Mouse (Mus musculus) urinary bladder, postnatal 14 days (tissue): Measurements from ENCODE around the gene Amigo1.
"Not testable (repeated sequence)": the region's sequence is repeated elsewhere in the genome, so short reads cannot be mapped to it uniquely, and the experiment has no call there.

Experiments
- DNase-seq: peaks from one replicate; pipeline ENCODE4 v3.0.0; 2021; ENCODE audit warnings: low spot score

The Amigo1 gene

DNA sequence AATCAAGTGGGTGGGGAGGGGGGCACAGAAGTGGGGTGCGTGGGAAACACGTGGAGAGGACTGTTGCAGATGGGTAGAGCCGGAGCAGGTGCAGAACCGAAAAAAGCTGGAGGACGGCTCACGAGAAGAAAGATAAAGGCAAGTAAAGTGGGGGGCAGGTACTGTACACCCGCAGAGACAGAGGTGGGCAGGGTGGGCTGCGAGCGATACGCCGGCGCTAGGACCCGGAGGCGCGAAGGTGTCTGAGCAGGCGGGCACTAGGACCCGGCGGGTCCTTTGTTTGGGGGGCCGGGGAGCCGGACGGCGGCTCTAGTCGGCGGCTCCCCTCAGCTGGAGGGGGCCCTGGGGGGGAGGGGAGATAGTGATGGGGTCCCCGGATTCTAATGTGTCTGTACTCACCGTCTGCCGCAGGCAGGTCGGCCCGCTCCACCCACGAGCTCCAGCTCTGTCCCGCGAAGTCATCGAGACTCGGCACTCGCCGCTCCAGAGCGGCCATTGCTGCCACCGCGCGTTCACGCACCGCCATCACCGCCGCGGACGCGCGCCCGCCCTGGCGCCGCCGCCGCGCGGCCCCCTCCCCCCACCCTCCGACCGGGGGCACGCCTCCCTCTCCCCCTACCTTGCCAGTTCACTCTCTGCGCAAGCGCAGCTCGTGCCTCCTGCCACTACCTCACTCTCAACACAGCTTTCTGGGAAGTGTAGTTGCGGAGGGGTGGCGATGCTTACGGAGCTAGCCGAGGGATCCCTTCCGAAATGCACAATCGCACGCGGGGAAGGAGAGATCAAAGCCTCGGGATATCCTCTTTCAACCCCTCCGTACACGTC, 24.0 kb downstream of the Amigo1 start:
- DNase-seq: peak; percentile 94

DNA sequence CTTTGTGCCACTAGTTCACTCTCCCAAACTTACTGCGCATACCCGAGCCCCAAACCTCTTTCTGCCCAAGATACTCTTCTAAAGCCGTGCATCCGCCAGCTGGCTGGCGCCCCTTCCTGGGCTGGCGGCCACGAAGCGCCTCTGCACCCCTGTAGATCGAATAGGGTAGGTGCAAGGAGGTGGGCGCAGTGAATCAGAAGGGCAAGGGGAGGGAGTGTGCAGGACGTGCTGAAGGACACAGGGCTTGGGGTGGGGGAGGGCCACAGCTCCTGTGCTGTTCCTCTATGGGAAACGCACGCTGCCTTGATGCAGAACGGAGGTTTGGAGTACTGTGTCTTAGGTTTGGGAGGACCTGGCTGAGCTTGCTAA, 24.6 kb downstream of the Amigo1 start, which contains the start of gene Atxn7l2:
Gene Atxn7l2, minus strand, starts transcription at position 164 of the 369 bp plus-strand sequence.
- DNase-seq: no peak

DNA sequence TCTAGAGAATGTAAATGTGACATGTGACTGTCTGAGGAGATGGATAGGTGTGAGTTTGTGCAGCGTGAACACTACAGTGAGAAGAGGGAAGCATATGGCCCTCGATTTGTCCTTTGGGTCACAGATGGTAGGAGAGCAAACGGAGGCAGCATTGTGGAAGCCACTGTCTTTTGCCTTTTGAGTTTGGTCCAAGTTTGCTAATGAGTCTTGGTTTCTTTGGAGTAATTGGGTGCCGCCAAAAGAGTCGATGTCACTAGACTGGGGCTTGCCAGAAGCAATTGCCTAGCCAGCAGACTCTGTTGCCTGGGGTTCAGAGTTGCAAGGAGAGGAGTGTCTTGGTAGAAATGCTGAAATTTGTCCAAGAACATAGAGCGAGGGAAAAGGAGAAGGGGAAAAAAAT, 25.7 kb downstream of the Amigo1 start:
- DNase-seq: no peak

DNA sequence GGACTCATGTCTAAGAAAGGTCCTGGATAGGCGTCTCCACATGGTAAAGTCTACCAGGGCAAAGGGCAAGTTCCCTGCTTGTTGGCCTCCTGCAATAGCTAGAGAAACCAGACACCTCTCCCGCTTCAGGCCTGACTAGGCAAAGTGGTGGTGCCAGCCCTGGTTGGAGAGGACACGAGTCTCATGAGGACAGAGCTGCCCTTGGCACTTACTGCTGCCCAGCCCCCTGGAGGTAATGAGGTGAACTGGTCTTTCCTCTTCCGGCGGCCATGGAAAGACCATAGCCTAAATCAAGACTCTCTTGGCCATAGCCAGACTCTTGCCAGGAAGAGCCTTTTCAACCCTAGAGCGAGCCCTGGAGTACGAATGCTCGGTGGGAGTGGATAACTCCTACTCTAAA, 26.3 kb downstream of the Amigo1 start:
- no peak for DNase-seq

DNA sequence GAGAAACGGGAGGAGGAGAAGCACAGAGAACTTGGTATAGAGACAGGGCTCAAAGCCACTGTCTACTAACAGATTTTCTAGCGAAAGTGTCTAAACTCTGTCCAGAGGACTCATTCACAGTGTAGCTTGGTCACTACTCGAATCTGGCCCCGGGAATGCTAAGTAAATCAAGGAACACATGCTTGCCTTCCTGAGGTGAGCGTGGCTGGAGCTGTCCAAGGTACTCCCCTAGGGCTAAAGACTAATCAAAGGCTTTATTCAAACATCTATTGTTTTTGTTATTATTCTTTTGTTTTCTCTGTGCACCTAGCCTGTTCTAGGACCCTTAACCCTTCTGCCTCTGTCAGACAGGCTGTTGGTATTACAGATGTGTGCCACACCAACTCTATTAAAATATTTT, 28.6 kb downstream of the Amigo1 start:
- DNase-seq: peak; percentile 35

DNA sequence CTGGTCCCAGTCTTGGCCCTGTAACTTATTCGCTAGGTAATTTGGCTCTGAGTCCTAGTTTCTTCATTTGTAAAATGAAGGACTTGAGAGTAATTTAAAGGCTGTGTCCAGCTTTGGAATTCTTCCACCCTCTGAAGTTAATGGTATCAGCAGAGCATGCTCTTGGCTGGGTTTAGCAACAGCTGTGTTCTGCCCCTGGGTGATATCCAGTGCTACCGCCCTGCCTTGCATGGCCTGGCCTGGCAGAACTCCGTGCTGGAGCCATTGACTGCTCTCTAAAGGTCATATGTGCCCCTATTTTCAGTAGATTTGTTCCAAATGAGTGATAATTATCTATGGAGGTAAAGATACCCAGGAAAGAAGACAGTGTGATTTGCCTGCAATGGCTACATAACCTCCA, 34.5 kb downstream of the Amigo1 start:
- DNase-seq: no peak

DNA sequence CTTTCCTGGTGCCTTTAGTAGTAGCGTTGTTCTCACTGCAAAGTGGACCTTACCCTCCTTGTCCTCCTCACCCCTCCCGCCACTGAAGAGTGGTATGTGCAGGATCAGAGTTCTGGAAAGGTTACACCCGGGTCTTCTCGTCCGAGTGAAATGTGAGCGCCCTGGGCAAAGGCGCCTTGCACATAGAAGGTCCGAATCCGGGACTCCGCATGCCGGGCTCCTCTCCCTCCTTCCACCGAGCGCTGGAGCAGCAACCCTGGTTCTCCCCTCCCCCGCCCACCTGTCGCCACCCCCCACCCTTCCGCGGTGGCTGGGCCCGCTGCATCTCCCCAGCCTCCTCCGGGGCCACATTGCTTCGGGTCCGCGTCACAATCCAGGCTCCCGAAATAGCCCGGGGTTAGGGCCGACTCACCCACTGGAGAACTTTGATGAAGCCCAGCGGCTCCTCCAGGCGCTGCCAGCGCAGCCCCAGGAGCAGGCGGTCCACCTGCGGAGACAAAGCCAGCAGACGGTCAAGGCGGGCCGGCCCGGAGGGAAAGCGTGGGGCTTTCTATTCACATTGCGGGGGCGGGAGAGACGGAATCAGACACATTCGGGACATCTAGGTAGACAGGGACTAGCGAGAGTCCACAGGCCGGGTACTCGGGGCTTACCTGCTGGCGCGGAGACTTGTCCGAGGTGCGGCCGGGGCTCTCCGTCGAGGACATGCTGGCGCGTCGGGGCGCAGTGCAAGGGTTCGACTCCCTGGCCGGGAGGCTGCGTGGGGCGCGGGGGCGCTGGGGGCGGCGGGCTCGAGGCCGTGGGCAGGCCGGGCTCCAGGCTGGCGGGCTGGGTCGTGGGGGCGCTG, 39.8 kb downstream of the Amigo1 start:
- DNase-seq: no peak

DNA sequence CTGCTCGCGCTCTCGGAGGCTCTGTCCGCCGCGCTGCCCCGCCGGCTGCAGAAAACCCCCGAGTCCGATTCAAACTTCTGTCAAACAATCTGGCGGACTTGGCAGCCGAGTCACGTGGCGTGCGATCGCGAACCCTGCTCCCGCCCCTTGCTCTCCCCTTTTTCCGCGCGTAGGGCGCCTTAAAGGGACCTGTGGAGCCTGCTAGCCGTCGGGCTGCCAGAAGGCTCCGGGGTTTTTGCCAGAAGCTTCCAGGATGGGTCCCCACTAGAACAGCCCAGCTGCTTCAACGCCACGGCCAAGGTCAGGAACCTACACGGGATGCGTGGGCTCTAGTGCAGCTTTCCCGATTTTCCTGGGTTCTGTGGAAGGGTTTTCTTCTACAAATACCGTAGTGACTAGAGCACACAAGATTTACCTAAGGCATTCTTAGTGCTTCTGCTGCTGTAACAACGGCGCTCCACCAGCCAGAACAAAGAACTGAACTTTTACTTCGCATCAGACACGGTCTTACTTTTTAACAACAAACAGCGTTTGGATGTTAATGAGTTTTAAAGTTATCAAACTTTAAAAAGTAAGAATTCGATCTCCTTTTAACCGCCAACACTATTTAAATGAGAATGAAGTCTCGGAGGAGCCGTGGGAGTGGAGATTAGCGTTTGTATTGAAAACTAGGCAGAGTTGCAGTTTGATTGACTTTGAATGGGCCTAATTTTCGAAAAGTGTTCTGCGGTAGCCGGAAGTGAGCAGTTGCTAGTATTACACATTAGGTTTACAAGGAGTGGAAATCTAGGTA, 40.6 kb downstream of the Amigo1 start, which contains the start of gene Sypl2:
Gene Sypl2, minus strand, starts transcription at position 91 of the 793 bp plus-strand sequence.
- DNase-seq: peak; percentile 52

DNA sequence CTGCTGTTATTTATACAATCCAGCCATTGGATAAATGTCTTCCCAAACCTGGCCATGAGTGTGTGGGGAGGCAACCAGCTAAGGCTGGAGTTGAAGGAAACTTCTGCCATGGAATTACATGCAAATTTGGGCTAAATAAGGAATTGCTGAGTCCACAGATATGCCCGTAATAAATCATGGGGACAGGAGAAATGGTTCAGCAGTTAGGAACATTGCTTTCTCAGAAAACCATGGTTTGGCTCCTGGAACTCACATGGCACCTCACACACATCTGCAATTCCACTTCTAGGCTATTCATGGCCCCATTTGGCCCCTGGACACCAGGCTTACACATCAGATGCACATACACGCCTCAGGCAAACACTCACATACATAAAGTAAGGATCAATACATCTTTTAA, 41.4 kb downstream of the Amigo1 start:
- no peak for DNase-seq

DNA sequence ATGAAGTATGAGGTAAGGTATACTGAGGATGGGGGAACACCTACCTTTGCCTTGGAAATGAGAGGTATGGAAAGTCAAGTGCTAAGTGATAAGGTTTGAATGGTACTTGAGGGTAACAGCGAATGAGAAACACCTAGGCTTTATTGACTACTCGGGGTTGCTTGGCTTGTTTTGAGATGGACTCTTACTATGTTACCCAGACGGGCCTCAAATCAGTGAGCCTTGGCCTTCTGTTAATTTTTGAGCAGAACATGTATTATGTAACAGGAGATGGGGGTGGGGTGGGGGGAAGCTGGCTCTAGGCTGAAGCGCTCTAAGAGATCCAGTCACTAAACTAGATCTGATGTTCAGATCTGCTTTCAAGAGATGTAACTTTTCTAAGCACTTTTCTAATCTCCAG, 45.5 kb downstream of the Amigo1 start:
- no peak for DNase-seq

DNA sequence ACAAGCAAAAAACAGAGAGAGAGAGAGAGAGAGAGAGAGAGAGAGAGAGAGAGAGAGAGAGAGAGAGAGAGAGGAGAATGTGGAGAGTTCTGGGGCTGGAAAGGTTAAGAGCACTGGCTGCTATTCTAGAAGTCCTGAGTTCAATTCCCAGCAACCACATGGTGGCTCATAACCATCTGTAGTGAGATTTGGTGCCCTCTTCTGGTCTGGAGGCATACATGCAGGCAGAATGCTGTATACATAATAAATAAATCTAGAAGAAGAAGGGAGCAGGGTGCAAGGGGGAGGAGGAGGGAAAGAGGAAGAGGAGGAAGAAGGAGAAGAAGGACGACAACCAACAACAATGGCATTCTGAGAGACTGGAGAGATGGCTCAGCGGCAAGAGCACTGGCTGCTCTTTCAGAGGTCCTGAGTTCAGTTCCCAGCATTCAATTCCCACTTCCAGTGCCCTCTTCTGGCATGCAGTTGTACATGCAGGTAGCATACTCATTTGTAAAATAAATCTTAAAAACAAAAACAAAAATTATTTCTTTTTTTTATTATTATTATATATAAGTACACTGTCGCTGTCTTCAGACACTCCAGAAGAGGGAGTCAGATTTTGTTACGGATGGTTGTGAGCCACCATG, 51.5 kb downstream of the Amigo1 start:
- DNase-seq: not testable (repeated sequence)

DNA sequence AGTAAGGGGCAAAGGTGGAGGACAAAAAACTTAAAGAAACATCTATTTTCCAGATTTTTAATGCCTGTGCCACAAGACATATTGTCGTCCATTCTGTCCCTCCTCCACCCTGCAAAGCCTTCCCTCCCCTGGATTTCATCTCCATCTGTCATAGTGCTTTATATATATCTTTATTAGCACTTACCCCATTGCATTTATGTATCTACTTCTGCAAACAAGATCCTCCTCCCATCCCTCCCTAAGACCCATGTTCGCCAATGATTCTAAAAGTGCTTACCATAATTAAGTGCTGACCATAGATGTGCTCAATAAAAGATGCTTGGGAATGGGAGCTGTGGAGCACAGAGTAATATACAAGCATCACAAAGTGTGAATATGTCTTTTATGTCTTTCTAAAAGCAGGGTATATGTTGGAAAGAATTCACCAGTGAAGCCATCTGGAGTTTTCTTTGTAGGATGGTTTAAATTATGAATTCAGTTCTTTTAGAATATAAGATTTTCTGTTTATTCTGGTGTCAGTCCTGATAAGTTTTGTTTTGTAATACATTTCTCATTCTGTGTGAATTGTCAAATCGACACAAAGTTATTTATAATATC, 55.2 kb downstream of the Amigo1 start:
- DNase-seq: no peak
